Mouse (Mus musculus) lung, postnatal 0 days (tissue): ENCODE measurements around the gene Icam1.

Experiments
- CTCF ChIP-seq: IDR thresholded peaks from 2 replicates; pipeline ENCODE4 v1.5.1; 2016; ENCODE audit warnings: antibody characterized with exemption, mild to moderate bottlenecking
- EP300 ChIP-seq: IDR thresholded peaks from 2 replicates; pipeline ENCODE4 v1.6.1; 2016; ENCODE audit warnings: antibody characterized with exemption, mild to moderate bottlenecking, control low read depth

DNA sequence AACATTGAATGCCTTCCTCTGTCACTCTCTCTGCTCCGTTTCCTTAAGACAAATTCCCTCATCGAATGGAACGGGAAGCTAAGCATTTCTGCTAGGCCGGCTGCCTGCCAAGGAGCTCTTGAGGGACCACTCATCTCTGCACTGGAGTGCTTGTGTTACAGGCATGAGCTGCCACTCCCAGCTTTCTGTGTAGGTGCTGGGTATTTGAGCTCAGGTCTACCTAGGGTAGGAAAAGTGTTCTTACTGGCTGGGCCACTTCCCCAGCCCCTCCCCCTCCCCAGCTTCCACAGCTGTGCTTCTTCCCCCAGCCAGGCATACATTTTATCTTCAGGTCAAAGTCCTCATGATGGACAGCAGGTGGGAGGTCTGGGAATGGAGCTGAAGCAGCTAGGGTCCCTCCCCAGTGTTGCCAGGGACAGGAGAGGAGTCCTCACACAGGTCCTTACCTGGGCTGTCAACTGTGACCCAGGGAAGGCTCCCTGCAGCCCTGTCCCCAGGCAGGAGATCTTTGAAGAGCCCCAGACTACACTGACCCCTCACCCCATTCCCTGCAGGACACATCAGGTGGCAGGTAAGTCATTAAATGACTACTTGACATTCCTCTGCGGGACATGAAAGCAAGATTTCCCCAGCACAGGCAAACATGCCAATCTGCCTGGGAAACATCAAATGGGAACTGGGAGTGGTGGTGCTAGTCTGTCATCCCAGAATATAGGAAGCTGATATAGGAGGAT is 22.5 kb upstream of the Icam1 start:
- no peak for TF ChIP-seq CTCF
- TF ChIP-seq EP300: peak; percentile 82
